Mouse (Mus musculus) gastrocnemius, adult 18-20 months (tissue): Measurements from ENCODE around the gene Atp11c. TPM values are rescaled to one million over a fixed set of nuclear protein-coding genes. Genes with fewer than 3 reads are reported as not detected.
A peak's percentile ranks its signal among the peaks of the same experiment; 100 is the strongest.

Experiments used
- DNase-seq: peaks from one replicate; pipeline ENCODE4 v3.0.0; 2021; ENCODE audit warnings: low spot score
- long read RNA-seq, 2 experiments: library from polyadenylated mRNA; stranded (forward); transcript quantifications; one replicate each; pipeline ENCODE4 v2.0.0; 2021
- total RNA-seq, 2 experiments: library from RNA; stranded (reverse); gene quantifications; 2 replicates each; pipeline ENCODE4 v1.2.3; 2021

Atp11c gene
- total RNA-seq, result 1 to 10 TPM; 2.4 to 2.6 TPM
- long read RNA-seq, experiment 1, full-length matches to known transcripts, result 1 of 1 reads
- long read RNA-seq, experiment 1, partial matches to known transcripts, result 0 of 1 reads
- long read RNA-seq, experiment 1, other reads (novel, unspliced or antisense), result 0 of 1 reads
- long read RNA-seq, experiment 2, partial matches to known transcripts, result 0 of 4 reads
- long read RNA-seq, experiment 2, other reads (novel, unspliced or antisense), result 4 of 4 reads

DNA sequence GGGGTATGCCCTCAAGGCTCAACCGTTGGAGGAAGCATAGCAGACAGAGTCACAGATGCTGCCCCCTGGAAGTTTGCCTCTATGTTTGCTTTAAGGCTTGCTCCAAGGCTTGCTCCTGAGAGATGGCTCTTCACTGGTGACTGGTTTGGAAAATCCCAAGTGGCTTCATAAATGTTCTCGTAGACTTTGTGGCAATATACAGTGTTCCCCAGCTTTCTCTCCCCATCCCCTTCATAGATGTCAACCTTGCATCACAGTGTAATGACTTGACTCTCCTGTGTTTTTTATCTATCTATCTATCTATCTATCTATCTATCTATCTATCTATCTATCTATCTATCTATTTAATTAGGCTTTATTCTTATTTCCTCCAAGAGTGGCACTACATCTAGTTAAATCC is at the start of gene Atp11c:
Atp11c (minus strand) TSS at position 101 of the 400 bp plus-strand sequence.
- DNase-seq, result no peak

- no peak for DNase-seq
Observed at GRCm38 (mm10) chrX:60609202-60609601, 16.7 kb upstream of the Atp11c start.

GRCm38 (mm10) chrX:60570539-60570938 is 22.0 kb downstream of the Atp11c start:
- DNase-seq, result no peak

- no peak for DNase-seq
Observed at GRCm38 (mm10) chrX:60569047-60569446, 23.5 kb downstream of the Atp11c start.

GRCm38 (mm10) chrX:60555242-60555641 is 37.3 kb downstream of the Atp11c start:
- DNase-seq, result no peak

DNA sequence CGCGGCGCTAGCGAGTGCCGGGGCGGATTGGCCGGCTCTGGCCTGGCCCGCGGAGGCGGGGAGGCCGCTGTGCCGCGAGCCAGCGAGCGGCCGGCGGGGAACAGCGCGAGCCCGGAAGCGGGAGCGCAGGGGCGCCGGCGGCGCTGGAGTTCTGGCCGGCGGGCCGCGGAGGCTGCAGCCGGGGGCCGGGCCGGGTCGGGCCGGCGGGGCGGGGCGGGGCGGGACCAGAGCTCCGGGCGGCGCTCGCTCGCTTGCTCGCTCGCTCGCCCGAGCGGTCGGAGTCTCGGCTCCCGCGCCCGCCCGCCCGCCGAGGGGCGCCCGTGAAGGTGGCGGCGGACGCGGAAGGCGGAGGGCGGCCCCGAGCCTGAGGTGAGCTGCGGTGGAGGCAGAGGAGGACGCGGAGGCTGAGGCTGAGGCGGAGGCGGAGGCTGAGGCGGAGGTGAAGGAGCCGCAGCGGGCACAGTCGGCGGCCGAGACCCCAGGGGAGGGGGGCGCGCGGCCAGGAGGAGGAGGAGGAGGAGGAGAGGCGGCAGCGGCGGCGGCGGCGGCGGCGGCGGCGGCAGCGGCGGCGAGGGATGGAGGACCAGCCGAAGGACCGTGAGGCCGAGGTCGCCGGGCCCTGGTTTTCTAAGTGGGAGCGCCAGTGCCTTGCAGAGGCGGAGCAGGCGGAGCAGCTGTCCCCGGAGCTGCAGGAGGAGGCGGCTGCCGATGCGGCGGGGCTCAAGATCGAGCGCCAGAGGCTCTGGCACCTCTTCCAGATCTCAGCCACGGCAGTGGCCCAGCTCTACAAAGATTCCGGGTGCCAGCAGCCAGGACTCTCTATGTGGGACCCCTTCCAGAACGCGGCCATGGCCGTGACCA is 44.8 kb downstream of the Atp11c start:
- peak; percentile 7 for DNase-seq

DNA sequence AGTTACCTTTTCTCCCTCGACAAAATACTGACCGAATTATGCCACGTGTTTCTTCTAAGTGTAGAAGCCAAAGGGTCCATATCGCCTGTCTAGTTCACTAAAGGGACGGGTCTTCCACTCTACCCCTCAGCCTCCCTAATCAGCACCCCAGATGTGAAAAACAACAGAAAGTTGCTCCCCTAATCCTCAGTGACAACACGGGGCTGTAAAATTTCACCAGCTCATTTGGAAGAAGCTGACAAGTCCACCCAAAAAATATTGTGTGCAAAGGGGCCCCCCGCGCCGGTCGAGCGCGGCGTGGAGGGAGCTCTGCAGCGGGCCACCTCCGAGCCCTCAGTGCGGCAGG is 45.4 kb downstream of the Atp11c start:
- DNase-seq, result no peak

GRCm38 (mm10) chrX:60545906-60546305 is 46.6 kb downstream of the Atp11c start:
- DNase-seq, result no peak

DNA sequence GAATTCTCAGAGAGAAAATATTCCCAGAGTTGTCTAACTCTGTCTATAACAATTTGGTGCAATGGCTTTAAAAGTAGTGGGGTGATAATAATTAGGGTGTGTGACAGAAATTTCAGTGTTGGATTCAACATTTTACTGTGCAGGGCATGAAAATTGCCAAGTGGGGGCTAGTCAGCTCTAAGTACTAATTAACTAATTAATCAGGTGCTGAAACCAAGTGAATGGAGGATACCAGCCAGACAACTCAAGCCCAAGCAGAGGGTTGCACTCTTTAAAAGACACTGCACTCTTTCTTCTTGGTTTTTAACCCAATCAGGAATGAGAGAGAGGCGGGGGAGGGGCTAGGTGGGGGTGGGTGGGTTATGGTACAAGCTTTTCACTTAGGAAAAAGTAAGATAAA is 47.1 kb downstream of the Atp11c start:
- DNase-seq, result no peak

GRCm38 (mm10) chrX:60544098-60544497 is 48.4 kb downstream of the Atp11c start:
- DNase-seq, result no peak

- no peak for DNase-seq
Observed at GRCm38 (mm10) chrX:60542901-60543300, 49.6 kb downstream of the Atp11c start.

GRCm38 (mm10) chrX:60539149-60539548 is 53.3 kb downstream of the Atp11c start, which contains the start of gene Gm7073:
Gene Gm7073 (minus strand): TSS chrX:60539249.
- no peak for DNase-seq

- peak; percentile 0 for DNase-seq
Observed at GRCm38 (mm10) chrX:60503995-60504394, 88.5 kb downstream of the Atp11c start.

DNA sequence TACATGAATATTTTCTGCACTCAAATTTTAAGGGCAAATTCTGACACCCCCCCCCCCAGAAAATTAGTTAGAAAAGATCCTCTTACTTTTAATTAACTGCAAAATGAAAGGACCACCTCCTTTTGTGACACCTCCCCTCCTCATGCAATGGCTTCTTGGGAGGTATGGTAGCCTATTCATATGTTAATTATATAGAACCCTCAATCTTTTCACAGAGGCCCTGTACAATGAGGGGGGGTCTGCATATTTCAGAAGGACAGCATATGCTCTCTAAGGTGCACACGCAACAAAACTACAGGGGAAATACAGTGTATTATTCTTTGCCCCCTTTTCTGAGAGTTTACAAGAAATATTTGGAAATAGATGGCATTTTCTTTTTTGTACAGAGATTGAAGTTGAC is 94.7 kb downstream of the Atp11c start:
- no peak for DNase-seq

- DNase-seq, result no peak
Observed at GRCm38 (mm10) chrX:60495308-60495707, 97.2 kb downstream of the Atp11c start.

DNA sequence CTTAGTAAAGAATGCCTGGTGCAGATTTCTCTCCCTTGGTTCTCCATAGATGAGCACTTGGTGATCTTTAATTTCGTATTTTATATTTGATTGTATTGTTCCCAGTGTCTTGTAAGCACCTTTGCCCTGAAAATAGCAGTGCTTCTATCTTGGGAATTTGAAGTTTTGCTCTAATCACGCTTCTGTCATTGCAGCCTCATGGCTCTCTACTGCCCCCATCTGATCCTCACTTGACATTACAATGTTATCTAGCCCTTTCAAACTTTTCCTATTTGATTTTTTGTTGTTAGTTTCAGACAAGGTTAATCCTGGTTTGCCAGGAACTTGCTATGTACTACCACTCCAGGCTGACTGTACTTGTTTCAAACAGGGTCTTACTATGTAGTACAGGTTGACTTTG is 128.7 kb downstream of the Atp11c start:
- no peak for DNase-seq

DNA sequence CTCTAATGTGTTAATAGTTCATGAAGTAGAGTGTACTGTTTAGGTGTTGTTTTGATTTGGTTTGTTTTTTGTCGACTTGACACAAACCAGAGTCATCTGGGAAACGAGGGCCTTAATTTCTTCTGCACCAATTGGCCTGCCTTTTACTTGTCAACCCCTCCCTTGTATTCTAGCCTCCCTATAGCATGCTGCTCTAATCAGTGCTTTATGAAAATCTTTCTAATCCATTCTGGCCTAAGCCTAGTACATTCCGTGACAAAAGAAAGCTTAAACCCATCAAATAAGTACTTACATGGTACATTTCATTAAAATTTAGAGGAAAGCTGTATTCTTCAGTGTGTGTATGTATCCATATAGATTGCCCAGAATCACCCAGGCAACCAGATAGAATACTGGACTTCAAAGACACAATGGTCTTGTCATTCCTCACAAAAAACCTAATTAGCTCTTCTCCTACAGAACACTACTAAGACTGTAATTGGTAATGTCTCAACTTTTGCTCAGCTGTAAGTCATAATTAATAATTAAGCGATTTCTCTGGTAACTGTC is 177.9 kb downstream of the Atp11c start:
- no peak for DNase-seq

- no peak for DNase-seq
Observed at GRCm38 (mm10) chrX:60405681-60406080, 186.8 kb downstream of the Atp11c start.

GRCm38 (mm10) chrX:60404668-60405044 is 187.8 kb downstream of the Atp11c start:
- peak; percentile 90 for DNase-seq

DNA sequence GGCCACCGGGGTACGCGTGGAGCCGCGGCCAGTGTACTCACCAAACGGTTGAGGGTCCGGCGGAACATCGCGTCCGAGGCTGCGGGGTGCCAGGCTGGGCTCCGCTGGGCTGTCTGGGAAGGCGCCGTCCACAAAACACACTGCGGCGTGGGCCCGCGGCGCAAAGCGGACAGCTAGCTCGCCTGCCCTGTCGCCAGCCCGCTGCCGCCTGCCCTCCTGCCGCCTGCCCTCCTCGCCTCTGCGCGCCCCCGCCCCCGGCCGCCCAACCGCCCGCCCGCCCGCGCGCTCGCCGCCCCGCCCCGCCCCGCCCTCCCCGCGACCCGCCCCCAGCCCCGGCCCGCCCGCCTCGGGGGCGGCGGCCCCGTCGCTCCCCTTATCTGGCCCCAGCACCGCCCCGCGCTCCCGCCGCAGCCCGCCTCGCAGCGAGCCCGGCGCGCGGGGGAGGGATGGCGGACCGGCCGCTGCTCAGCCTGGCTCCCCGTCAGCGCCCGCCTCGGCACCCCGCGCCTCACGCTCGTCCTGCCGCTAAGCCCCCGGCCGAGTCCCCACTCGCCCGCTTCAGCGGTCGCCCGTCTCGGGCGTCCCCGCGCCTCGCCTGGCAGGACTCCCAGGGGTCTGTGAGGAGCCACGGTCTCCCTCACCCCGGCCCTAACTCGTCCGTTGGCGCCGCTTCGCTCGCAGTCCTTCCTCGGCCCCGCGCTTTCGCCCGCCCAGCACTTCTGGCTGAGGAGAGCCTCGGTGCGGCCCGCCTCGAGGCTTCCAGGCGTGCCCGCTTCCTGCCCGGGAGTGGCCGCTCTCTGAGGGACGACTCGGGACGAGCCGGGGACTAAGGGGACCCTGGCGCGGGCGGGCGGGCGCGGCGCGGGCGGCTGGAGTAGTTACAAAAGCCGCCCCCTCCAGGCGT is 188.5 kb downstream of the Atp11c start:
- peak; percentile 51 for DNase-seq

GRCm38 (mm10) chrX:60403062-60403763 is 189.3 kb downstream of the Atp11c start:
- DNase-seq, result peak; percentile 1
